Mouse (Mus musculus) liver, adult 2 months (tissue): Measurements from ENCODE around the gene Kank3.

Experiments used
- CTCF ChIP-seq: fragments of 200-500 bp; IDR thresholded peaks from 2 replicates; pipeline ENCODE4 v1.5.1; 2011; ENCODE audit warnings: low read depth, low read length, control low read depth
- POLR2A ChIP-seq: fragments of 200-500 bp; IDR thresholded peaks from 2 replicates; pipeline ENCODE4 v1.6.1; 2011; ENCODE audit warnings: low read length, control low read depth; ENCODE audit not compliant: insufficient read depth; ENCODE audit errors: extremely low read depth

DNA sequence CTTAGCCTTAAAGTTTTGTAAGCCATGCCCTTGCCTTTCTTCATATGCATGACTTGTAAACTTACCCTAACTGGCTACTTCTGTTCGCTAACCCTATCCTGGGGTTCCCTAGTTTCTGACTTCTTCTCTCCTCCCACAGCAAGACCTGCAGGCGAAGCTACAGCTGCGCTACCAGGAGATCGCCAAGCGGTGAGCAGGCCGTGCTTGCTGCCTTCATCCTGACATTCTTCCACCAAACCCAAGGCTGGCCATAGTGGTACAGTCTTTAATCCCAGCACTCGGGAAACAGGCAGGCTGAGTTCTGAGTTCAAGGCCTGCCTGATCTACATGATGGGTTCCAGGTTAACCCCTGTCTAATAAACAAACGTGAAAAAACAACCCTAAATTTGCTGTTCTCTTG is 15.1 kb downstream of the Kank3 start:
- TF ChIP-seq CTCF = no peak
- TF ChIP-seq POLR2A = no peak
